Mouse (Mus musculus): ENCODE results near the gene C130032M10Rik. TPM values are rescaled to one million over a fixed set of nuclear protein-coding genes. Genes with fewer than 3 reads are reported as not detected.
"Not testable (repeated sequence)": the region's sequence is repeated elsewhere in the genome, so short reads cannot be mapped to it uniquely, and the experiment has no call there.

The C130032M10Rik gene
- polyA plus RNA-seq, 1 experiment from 2014 or later: not detected

DNA sequence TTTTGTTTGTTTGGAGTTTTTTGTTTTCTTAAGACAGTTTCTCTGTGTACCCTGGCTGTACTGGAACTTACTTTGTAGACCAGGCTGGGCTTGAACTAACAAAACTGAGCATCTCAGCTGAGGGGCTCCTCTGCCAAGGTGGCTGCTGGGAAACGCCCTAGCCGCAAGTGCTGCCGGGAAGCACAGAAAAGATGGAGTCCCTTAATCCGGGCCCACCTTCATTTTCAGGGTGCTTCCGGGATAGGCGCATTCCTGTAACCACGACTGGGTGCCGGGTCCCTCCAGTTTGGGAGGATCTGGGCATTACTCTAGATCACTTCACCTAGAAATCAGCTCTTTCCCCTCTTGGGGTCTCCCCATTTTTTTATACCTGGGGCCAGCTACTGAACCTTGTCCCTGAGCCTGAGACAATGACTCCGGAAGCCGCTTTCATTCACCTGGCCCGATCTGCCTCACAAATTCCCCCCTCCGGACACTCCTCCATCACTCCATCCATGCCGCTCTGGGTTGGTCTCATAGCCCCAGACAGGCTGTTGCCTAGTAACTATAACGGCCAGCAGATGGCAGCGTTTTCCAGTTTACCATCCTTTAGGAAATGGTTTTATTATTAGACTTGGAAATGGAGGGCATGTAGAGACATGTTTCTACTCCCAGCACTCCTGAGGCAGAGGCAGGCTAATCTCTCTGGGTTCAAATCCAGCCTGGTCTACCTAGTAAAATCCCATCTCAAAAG, 15.5 kb upstream of the C130032M10Rik start:
- H3K9ac ChIP-seq: no peak overlapping the region
- 19% methylated on average over 15 of the region's 15 CpGs for WGBS
- H3K4me2 ChIP-seq: no peak overlapping the region
- no peaks in the 10 kb centered on the region for H3K36me3 ChIP-seq
- no peaks in the 10 kb centered on the region for H3K27me3 ChIP-seq
- no peak for ATAC-seq (ENCODE audit: low FRiP score, low read depth)
- H3K27ac ChIP-seq (replicated peaks): no peak overlapping the region
- no peaks in the 10 kb centered on the region for H3K9me3 ChIP-seq
- no peaks in the 10 kb centered on the region for H3K4me1 ChIP-seq (replicated peaks)
- H3K4me3 ChIP-seq: no peak overlapping the region

DNA sequence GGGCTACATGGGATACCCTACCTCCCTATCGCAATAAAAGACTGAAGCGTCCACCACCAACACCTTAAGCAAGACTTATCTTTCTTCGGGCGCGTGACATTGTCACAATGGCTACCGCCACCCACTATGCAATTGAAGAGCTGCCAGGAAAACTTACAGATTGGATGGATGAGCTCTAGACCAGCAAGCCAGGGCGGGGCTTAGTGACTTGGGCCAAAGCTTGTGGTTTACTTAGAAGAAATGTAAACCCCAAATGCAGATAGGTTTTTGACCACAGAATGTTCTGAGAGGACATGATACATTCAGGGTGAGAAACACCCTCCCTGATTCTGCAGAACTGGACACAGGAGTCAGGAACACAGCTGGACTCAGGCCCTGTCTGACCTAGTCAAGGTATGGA, 14.4 kb upstream of the C130032M10Rik start:
- H3K36me3 ChIP-seq: no peaks in the 10 kb centered on the region
- H3K27ac ChIP-seq (replicated peaks): no peak overlapping the region
- H3K4me3 ChIP-seq: no peak overlapping the region
- H3K9ac ChIP-seq: no peak overlapping the region
- no peaks in the 10 kb centered on the region for H3K27me3 ChIP-seq
- no peak overlapping the region for H3K4me2 ChIP-seq
- no peaks in the 10 kb centered on the region for H3K4me1 ChIP-seq (replicated peaks)
- 95% methylated on average over 7 of the region's 7 CpGs for WGBS
- H3K9me3 ChIP-seq: no peaks in the 10 kb centered on the region
- ATAC-seq (ENCODE audit: low FRiP score, low read depth): no peak

DNA sequence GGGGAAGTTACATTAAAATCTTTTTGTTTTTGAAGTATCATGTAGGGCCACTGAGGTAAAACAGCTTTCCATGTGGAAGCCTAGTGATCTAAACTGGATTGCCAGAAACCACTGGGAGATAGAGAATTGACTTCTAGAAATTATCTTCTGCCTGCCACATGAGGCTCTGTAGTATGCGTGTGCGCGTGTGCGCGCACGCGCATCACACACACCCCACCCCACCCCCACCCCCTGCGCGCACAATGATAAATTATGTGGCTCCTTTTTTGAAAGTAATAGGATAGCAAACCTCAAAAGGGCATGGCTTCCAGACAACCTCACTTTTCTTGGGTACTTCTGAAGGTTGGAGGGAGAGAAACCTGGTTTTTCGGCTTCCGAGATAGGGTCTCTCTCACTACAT, 13.6 kb upstream of the C130032M10Rik start:
- Histone ChIP-seq H3K4me2 (no peak overlapping the region), H3K9ac (no peak overlapping the region), H3K4me1 (replicated peaks) (no peaks in the 10 kb centered on the region), H3K27ac (replicated peaks) (no peak overlapping the region), H3K27me3 (no peaks in the 10 kb centered on the region), H3K9me3 (no peaks in the 10 kb centered on the region), H3K4me3 (no peak overlapping the region), H3K36me3 (no peaks in the 10 kb centered on the region)
- 97% methylated on average over 11 of the region's 11 CpGs for WGBS
- ATAC-seq (ENCODE audit: low FRiP score, low read depth): no peak

DNA sequence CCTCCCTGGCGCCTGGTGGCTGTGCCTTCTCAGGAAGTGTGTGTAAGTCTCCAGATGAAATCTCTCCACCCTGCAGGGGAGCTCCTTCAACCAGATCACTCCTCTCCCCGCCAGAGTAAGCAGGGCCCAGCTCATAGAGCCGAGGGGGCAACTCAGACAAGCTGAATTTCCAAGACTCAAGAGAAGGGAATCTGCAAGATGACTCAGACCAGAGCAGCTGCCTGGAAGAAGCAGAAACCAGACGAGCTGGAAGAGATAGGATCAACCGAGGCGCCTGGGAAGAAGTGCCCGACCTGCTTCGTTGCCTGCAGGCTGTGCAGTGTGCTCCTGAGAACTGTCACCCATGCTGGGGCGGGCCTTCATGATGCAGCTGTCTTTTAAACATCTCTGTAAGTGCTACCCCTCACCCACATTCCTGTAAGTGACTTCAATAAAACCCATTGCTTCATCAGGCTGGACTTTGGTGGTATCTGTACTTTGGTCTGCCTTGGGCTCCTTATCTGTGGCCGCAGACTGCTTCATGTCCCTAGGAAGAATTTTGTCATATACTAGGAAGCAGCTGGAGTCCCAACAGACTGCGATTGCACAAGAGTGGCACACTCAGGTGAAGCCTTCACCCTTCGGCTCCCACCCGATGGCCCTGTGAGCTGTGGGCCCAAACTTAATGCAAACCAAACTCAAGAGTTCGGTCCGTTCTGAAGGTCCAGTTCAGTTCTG, 12.6 kb upstream of the C130032M10Rik start:
- no peak for ATAC-seq (ENCODE audit: low FRiP score, low read depth)
- Histone ChIP-seq H3K36me3 (no peaks in the 10 kb centered on the region), H3K4me3 (no peak overlapping the region), H3K27me3 (no peaks in the 10 kb centered on the region), H3K27ac (replicated peaks) (no peak overlapping the region), H3K9ac (no peak overlapping the region), H3K4me2 (no peak overlapping the region), H3K9me3 (no peaks in the 10 kb centered on the region), H3K4me1 (replicated peaks) (no peaks in the 10 kb centered on the region)
- WGBS: 74% methylated on average over 15 of the region's 15 CpGs

DNA sequence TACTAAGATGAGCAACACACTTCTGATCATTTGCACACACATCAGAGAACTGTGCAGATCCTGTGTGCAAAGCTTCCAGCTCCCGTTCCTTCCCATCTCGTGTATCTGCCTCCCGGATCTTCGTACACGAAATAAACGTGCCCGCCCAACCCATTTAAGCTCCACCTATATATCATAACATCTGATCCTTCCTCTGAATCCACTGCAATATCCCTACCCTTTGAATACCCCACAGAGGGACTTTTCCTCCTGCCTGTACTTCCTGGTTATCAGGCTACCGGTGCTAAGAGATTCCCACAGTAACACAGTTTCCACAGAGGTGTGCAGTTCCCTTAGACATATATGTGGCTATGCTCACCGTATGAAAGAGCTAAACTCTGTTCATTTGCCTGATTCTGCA, 10.7 kb upstream of the C130032M10Rik start, which contains the start of gene Ccr4:
Ccr4 (minus strand) TSS at position 101 of the 400 bp plus-strand sequence.
- no peaks in the 10 kb centered on the region for H3K36me3 ChIP-seq
- H3K27me3 ChIP-seq: no peaks in the 10 kb centered on the region
- no peaks in the 10 kb centered on the region for H3K4me1 ChIP-seq (replicated peaks)
- H3K4me2 ChIP-seq: no peak within 1 kb of the TSS
- no peak within 1 kb of the TSS for H3K27ac ChIP-seq (replicated peaks)
- H3K9ac ChIP-seq: no peak within 1 kb of the TSS
- H3K9me3 ChIP-seq: no peaks in the 10 kb centered on the region
- no peak within 1 kb of the TSS for H3K4me3 ChIP-seq
- no peak for ATAC-seq (ENCODE audit: low FRiP score, low read depth)
- 93% methylated on average over 9 of the region's 9 CpGs for WGBS

DNA sequence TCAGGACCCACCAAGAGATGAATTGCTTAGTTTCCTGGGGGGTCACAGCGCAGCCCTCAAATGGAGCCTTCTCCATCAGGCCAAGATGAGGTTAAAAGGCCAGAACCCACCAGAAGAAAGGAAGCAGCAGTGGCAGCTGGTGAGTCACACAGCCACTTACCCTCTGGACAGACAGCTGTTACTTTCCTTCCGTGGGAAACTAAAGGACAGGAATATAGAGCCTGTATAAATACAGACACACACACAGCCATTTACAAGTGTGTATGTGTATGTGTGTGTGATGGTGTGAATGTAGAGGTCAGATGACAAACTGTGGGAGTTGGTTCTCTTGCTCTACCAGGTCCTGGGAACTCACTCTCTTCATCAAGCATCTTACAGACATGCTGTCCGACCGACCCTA, 8.9 kb upstream of the C130032M10Rik start:
- WGBS: 77% methylated on average over 4 of the region's 4 CpGs
- Histone ChIP-seq H3K4me2 (no peak overlapping the region), H3K36me3 (no peaks in the 10 kb centered on the region), H3K27me3 (no peaks in the 10 kb centered on the region), H3K4me3 (no peak overlapping the region), H3K9ac (no peak overlapping the region), H3K9me3 (no peaks in the 10 kb centered on the region), H3K27ac (replicated peaks) (no peak overlapping the region), H3K4me1 (replicated peaks) (no peaks in the 10 kb centered on the region)
- ATAC-seq (ENCODE audit: low FRiP score, low read depth): no peak

DNA sequence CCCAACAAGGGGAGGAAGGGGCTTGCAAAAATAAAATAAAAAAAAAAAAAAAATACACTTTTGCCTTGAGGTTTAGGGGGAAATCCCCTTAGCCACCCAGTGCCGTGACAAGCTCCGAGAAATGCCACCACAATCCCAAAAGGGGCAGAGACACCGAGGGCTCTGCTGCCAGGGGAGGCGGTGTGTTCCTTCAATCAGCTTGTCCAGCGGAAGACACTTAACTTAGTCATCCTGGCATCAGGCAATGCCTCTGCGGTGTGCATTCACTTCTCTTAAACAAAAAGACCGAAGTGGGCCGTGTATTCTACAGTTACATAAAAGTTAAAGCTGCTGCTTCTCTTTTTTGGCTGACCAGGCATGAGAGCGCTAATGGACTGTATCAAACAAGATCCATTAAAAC, 8.1 kb upstream of the C130032M10Rik start:
- Histone ChIP-seq H3K27ac (replicated peaks) (no peak overlapping the region), H3K27me3 (no peaks in the 10 kb centered on the region), H3K4me2 (no peak overlapping the region), H3K4me3 (no peak overlapping the region), H3K4me1 (replicated peaks) (no peaks in the 10 kb centered on the region), H3K36me3 (0 out of 2 replicates have a peak, but pooled peaks cover 2% of the 10 kb centered on the region), H3K9ac (no peak overlapping the region), H3K9me3 (no peaks in the 10 kb centered on the region)
- no peak for ATAC-seq (ENCODE audit: low FRiP score, low read depth)
- WGBS: 81% methylated on average over 9 of the region's 9 CpGs

DNA sequence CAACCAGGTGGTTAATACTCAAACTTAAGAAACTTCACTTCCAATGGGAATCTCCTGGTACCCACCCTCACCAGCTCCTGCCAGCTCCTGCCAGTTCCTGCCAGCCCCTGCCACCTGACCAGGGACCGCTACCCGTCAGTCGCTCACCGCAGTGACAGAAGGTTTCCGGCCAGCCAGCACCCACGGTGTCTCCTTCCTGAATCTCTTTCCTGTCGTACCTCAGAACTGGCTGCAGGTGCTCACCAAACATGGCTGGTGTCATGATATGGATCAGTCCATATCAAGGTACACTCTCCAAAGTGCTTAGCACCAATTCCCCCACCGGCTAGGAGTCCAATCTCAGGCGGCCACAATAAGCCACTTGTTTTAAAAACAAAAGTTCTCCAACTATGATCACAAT, 5.7 kb upstream of the C130032M10Rik start:
- no peak for ATAC-seq (ENCODE audit: low FRiP score, low read depth)
- WGBS: 97% methylated on average over 9 of the region's 9 CpGs
- no peaks in the 10 kb centered on the region for H3K4me1 ChIP-seq (replicated peaks)
- peaks cover 12% of the 10 kb centered on the region for H3K9me3 ChIP-seq
- no peaks in the 10 kb centered on the region for H3K27me3 ChIP-seq
- peaks cover 16% of the 10 kb centered on the region for H3K36me3 ChIP-seq
- no peak overlapping the region for H3K27ac ChIP-seq (replicated peaks)
- H3K9ac ChIP-seq: no peak overlapping the region
- H3K4me2 ChIP-seq: no peak overlapping the region
- no peak overlapping the region for H3K4me3 ChIP-seq

DNA sequence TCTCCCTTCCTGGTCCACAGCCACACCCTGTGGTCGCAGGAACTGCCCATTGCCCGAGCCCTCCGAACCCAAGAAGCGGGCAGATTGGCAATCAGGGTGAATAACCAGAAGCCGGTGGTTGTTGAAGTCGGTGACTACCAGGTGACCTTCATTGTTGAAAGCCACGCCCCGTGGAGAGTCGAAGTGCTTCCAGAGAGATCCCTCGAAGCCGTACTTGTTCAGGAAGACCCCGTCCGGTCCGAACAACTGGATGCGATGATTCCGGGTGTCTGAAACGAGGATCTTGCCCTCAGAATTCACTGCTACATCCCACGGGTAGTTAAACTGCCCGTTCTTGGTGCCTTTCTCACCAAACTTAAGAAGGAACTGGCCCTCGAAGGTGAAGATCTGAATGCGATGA, 2.7 kb upstream of the C130032M10Rik start:
- Histone ChIP-seq H3K9ac (no peak overlapping the region), H3K4me2 (no peak overlapping the region), H3K36me3 (peaks cover 16% of the 10 kb centered on the region), H3K4me3 (no peak overlapping the region), H3K9me3 (peaks cover 12% of the 10 kb centered on the region), H3K4me1 (replicated peaks) (no peaks in the 10 kb centered on the region), H3K27me3 (no peaks in the 10 kb centered on the region), H3K27ac (replicated peaks) (no peak overlapping the region)
- WGBS: 94% methylated on average over 21 of the region's 21 CpGs
- ATAC-seq (ENCODE audit: low FRiP score, low read depth): no peak

DNA sequence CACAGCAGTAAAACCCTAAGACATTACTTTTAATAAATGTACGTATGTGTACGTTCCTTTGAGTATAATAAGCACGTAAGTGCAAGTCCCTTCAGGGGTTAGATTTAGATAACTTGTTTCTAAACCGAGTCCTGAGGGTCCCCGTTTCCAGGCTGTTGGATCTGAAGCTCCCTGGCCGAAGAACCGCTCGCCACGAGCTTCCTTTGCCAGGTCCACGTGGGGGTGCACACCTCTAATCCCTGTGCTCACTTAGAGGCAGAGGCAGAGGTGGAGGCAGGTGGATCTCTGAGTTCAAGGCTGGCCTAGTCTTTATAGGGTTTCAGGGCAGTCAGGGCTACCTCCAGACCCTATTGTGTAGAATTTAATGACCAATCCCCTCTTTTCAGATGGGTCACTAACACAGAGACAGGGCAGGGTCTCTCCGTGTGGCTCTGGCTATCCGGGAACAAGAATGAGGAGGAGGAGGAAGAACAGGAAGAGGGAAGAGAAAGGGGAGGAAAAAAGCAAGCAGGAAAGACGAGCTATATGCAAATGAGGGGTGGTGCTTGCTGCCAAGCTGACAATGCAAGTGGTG, 2.5 kb downstream of the C130032M10Rik start:
- peaks cover 10% of the 10 kb centered on the region for H3K36me3 ChIP-seq
- peaks cover 11% of the 10 kb centered on the region for H3K9me3 ChIP-seq
- no peak overlapping the region for H3K4me3 ChIP-seq
- ATAC-seq (ENCODE audit: low FRiP score, low read depth): no peak
- no peaks in the 10 kb centered on the region for H3K27me3 ChIP-seq
- H3K27ac ChIP-seq (replicated peaks): no peak overlapping the region
- no peak overlapping the region for H3K9ac ChIP-seq
- H3K4me1 ChIP-seq (replicated peaks): no peaks in the 10 kb centered on the region
- H3K4me2 ChIP-seq: no peak overlapping the region
- 83% methylated on average over 13 of the region's 13 CpGs for WGBS

DNA sequence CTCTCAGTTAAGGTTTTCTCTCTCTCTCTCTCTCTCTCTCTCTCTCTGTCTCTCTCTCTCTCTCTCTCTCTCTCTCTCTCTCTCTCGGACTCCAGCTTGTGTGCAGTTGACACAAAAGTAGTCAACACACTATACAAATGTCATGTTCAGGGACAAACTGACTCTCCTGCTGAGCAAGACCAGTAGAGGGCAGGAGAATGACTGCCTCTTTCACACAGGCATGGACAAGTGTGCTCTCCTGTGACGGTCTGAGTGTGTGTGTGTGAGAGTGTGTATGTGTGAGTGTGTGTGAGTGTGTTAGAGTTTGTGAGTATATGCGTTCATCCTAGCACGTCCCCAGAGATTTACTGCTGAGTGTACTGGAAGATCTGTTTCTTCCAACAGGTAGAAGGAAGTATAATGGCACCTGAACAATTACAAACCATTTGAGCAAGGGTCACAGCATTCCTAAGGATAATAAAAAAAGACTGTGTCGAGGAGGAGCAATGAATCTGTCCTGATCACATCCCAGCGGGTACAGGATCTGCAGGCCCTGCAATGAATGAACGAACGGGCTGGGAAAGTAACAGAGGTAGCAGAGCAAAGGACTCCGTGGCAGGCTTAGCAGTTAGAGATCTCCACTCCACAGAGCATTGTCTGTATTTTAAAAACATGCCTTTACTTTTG, 3.4 kb downstream of the C130032M10Rik start:
- Histone ChIP-seq H3K27ac (replicated peaks) (no peak overlapping the region), H3K4me3 (no peak overlapping the region), H3K27me3 (no peaks in the 10 kb centered on the region), H3K9ac (no peak overlapping the region), H3K4me2 (no peak overlapping the region), H3K36me3 (peaks cover under 1% of the 10 kb centered on the region; the same call in 1 of the 2 replicates), H3K9me3 (0 out of 2 replicates have a peak, but pooled peaks cover 2% of the 10 kb centered on the region), H3K4me1 (replicated peaks) (no peaks in the 10 kb centered on the region)
- 68% methylated on average over 9 of the region's 9 CpGs for WGBS
- ATAC-seq (ENCODE audit: low FRiP score, low read depth): no peak

DNA sequence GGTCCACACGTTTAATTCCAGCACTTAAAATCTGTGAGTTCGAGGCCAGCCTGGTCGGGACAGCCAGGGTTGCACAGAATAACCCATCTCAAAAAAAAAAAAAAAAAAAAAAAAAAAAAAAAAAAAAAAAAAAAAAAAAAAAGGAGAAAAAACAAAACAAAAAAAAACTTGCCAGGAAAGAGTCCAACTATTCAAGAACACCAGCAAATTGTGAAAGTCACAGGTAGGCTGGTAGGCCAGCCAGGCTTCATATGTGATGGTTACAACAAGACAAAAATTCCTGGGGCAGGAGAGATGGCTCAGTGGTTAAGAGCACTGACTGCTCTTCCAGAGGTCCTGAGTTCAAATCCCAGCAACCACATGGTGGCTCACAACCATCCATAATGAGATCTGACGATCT, 5.0 kb downstream of the C130032M10Rik start:
- not testable (repeated sequence) for ATAC-seq (ENCODE audit: low FRiP score, low read depth); H3K9ac ChIP-seq; H3K36me3 ChIP-seq; H3K4me2 ChIP-seq; H3K27ac ChIP-seq (replicated peaks); H3K27me3 ChIP-seq; H3K9me3 ChIP-seq; H3K4me3 ChIP-seq; H3K4me1 ChIP-seq (replicated peaks)
- 81% methylated on average over 4 of the region's 4 CpGs for WGBS
